Mouse (Mus musculus): ENCODE data around the gene Gcsam. TPM values are rescaled to one million over a fixed set of nuclear protein-coding genes. Genes with fewer than 3 reads are reported as not detected.

The Gcsam gene
- polyA plus RNA-seq (2017; shearing (Covaris generic)) = 0.11 TPM

DNA sequence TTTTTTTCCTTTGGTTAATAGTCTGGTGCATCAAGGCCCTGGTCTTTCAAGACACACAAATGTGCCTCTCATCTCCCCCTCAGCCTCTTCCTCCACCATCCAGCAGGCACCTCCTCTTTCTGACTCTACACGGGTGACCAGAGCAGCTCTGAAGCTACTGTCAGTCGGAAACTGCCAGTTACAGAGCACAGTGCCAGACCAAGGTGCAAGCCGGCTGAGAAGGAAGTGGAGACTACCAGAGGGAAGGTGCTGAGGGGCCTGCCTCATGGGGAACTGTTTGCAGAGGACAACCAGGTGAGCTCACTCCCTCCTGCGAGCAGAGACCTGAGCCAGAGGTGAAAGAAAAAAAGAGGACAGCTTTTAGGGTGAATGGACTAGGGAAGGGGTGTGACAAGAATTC is at the start of gene Gcsam:
Gene Gcsam, plus strand, starts transcription at position 114 of the 400 bp plus-strand sequence.

GRCm38 (mm10) chr16:45653934-45654332 is 43.8 kb downstream of the Gcsam start, which contains the start of gene BC016579:
TSS of gene BC016579 (minus strand) at chr16:45654068.

Other genes starting within 250 kb of the Gcsam start
- gene Cd200, start 201.3 kb upstream of the Gcsam start, polyA plus RNA-seq (2017; shearing (Covaris generic)) = 123 TPM
- 0.19 TPM for gene Gm609, start 117.4 kb upstream of the Gcsam start, polyA plus RNA-seq (2017; shearing (Covaris generic))
- not detected for gene Gm17783, start 78.3 kb upstream of the Gcsam start, polyA plus RNA-seq (2017; shearing (Covaris generic))
- not detected for gene Slc9c1, start 75.1 kb upstream of the Gcsam start, polyA plus RNA-seq (2017; shearing (Covaris generic))
- 0.19 TPM for gene BC016579, start 43.7 kb downstream of the Gcsam start, polyA plus RNA-seq (2017; shearing (Covaris generic))
- not detected for gene Tmprss7, start 83.3 kb downstream of the Gcsam start, polyA plus RNA-seq (2017; shearing (Covaris generic))
- gene Tagln3, start 114.2 kb downstream of the Gcsam start, polyA plus RNA-seq (2017; shearing (Covaris generic)) = not detected
- 35.5 TPM for gene Abhd10, start 132.6 kb downstream of the Gcsam start, polyA plus RNA-seq (2017; shearing (Covaris generic))

All from CD4-positive, CD25-positive, alpha-beta regulatory T cell (primary cell).